Mouse (Mus musculus): ENCODE measurements around the gene Eif4g2.

The Eif4g2 gene

DNA sequence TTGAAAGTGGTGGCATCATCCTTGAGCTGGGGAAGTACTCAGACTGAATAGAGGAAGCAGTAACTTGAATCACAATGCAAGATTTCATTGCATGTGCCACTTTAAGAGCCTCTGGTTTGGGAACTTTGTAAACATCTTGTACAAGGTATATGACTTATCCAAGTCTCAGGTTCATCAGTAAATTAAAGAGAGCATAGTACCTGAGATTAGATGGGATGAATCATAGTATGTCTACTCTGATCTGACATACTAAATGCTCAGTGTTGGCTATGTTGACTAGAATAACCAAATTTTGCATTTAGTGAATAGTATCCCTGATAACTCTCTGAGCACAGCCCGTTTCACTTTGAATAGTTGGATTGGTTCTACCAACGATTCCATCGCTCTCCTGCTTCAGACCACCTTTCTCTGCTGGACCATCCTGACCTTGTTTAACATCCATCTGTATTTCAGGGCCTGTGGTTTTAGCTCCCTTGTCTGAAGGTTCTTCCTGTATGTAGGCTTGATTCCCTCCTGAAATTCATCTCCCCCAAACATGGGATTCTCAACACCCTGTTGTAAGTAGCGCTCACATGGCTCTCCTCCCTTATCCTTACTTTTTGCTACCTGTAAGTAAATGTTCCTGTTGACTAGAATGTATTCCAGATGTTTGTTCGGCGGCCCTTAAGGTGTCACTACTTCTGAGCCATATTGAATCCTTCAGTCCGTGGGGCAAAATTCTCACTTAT is 13.2 kb downstream of the Eif4g2 start:
- DNase-seq = no peak

- DNase-seq = no peak
Observed at GRCm38 (mm10) chr7:111068181-111068580, 14.6 kb downstream of the Eif4g2 start.

DNA sequence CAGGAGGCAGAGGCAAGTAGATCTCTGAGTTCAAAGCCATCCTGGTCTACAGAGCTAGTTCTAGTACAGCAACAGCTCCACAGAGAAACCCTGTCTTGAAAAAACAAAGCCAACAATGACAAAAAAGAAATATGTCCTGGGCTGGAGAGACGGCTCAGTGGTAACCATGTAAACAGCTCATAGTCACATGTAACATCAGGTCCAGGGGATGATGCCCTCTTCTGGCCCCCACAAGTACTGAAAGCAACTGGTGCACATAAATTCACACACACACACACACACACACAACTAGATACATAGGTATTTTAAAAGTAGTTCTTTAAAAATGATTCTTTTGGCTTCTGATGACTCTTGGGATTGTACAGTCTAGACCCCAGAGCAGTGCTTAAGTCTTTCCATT is 19.9 kb downstream of the Eif4g2 start:
- DNase-seq = no peak

- DNase-seq = no peak
Observed at GRCm38 (mm10) chr7:111059527-111059926, 23.3 kb downstream of the Eif4g2 start.

DNA sequence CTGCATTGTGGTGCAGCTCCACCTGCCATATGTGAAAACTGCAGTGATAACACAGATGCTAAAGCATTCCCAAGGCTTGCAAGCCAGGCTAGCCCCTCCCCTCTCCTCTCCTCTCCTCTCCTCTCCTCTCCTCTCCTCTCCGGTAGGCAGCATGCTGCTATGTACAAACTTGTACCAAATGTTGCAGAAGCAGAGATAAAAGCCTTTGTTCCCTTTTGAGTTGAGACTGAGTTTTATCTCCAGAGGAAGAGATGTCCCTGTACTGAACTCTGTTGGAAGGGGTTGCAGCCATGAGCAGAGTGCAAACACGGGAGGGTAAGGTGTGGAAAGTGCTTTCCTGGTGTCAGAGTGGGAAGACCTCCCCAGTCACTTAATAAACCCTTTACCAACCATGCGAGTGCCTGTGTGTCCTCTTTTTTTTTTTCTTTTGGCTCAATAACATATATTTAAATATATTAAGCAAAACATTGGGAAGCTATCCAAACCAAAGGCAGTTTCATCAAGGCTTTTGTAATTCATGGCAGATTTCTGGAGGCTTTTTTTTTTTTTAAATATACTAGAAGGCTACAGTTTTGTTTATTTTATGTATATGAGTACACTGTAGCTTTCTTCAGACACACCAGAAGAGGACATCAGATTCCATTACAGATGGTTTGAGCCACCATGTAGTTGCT is 26.7 kb downstream of the Eif4g2 start:
- DNase-seq = no peak

GRCm38 (mm10) chr7:111055221-111055620 is 27.6 kb downstream of the Eif4g2 start:
- DNase-seq = no peak

DNA sequence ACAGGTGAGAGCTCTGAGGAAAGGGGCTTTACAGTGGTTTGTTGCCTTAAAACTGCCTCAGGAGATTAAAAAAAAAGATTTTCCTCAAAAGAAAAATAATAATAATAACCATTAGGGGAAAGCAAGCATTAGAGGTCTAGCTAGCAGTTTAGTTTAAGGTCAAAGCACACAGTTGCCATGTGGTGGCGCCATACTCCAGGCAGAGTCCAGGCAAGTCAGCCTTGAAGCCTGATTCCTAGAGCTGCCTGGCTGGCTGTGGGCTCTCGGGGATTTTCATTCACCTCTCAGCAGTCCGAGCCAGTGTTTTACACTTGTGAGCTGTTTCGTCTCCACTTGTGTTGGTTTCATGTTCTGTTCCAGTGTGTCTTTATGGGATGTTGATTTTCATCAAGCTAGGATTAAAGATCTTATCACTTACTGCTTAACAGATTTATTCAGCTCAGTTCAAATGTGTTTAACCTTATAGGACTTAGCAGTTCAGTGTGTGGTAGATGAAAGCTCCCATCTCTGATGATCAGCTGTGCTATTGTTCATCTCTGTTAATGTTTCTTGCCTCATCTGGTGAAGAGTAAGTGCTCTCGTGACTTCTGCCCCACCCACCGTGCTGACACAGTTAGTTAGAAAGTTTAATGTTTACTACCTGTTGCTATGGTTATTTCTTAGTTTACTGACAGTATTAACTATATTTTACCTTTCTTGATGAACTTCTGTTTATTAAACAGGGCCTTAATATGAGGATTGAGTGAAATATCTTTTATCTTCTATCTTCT is 33.0 kb downstream of the Eif4g2 start:
- peak; percentile 58 to 59 for DNase-seq

DNA sequence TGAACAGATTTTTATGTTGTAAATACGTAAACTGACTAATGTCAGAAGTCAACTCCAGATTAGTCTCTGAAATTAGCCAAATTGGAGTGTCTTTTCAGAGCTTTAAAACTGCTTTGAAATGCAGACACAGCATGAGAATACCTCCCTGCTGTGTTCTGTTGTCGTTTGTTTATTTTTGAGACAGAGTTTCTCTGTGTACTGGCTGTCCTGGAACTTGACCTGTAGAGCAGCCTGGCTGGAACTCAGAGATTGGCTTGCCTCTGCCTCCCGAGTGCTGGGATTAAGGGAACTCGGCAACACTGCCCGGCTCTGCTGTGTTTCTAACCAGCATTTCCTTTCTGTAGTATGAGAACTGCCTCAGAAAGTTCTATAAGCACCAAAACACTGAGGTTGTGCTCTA is 33.9 kb downstream of the Eif4g2 start:
- DNase-seq = no peak

GRCm38 (mm10) chr7:111029046-111029553 is 53.7 kb downstream of the Eif4g2 start:
- no peak for DNase-seq

- peak; percentile 94 for DNase-seq
Observed at GRCm38 (mm10) chr7:111028281-111029045, 54.4 kb downstream of the Eif4g2 start, which contains the start of gene Ctr9. Gene Ctr9 (plus strand): TSS chr7:111028951.

DNA sequence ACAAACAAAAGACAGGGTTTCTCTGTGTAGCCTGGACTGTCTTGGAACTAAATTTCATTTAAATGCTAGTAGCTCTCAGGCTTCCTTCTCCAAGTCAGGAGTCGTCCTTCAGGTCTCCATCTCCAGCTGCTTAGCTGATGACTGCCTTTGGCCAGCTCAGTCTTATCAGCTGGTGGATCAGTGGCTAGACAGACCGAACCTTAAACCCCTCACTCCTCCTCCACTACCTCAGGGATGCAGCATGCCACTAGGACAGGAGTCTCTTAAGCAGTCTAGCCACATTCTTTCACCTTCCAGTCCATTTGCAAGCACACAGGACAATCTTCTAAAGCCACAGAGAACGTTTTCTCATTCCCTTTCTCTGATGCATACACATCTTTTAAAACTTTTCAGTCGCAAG is 57.9 kb downstream of the Eif4g2 start:
- no peak for DNase-seq

GRCm38 (mm10) chr7:111024068-111024594 is 58.7 kb downstream of the Eif4g2 start:
- peak in 1 of 2 experiments; percentile 8 for DNase-seq

DNA sequence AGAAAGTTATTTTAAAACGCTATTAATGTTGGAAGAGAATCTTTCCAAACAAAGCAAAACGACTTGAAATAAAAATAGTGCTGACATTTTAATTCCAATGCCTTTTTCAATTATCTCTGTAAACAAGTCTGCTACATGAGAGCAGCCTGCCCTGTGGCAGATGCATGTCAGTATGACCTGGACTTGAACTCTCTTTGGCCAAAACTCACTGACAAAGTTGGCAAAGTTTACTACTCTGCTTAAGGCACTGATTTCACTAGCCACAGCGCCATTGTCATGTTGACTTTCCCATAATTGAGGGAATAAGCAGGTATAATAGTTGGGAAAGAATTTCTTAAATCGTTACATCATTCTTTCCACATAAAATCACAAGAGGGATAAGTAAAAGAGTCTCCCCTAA is 62.0 kb downstream of the Eif4g2 start:
- no peak for DNase-seq

Data from cerebellum, postnatal 36 days (tissue).